Mouse (Mus musculus): Measurements from ENCODE around the gene Zfp341. TPM values are rescaled to one million over a fixed set of nuclear protein-coding genes. Genes with fewer than 3 reads are reported as not detected.

Gene Zfp341
- polyA plus RNA-seq, 1 experiment = 3.4 TPM

DNA sequence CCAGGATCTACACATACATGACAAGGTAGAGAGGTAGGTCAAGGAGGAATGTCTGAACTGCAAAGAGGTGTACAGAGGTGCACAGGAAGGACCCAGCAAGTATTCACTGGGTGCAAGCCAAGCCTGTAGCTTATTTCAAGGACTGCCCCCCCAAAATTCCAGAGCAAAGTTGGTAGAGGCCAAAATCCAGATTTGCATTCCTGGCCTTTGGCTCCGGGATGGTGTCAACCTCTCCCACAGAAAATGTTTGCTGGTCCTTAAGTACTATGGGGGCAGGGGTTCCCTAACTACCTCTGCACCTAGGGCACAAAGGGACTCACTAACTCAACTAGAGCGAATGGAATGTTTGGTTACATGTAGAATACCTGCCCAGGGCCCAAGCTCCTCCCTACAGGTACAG is 45.3 kb upstream of the Zfp341 start:
- Histone ChIP-seq H3K79me2 (ENCODE audit: control insufficient read depth, insufficient read depth) (peaks cover 15% of the 10 kb centered on the region), H3K27me3 (ENCODE audit: control insufficient read depth, insufficient read depth, insufficient read length) (no peaks in the 10 kb centered on the region), H3K4me2 (ENCODE audit: low read depth) (peak overlapping the region; percentile 84), H3K36me3 (ENCODE audit: control insufficient read depth, insufficient read depth) (peaks cover 5% of the 10 kb centered on the region), H3ac (ENCODE audit: control insufficient read depth, insufficient read length) (no peak overlapping the region), H3K4me3 (peak overlapping the region; percentile 49)
- TF ChIP-seq TCF3 (IDR thresholded peaks at IDR 0.05; ENCODE audit: insufficient read length, low read depth) (no peak), MAX (IDR thresholded peaks at IDR 0.05; ENCODE audit: low read depth) (no peak), CEBPB (IDR thresholded peaks at IDR 0.05; ENCODE audit: insufficient read depth, poor library complexity, severe bottlenecking) (no peak), TCF12 (IDR thresholded peaks at IDR 0.05; ENCODE audit: insufficient read depth, poor library complexity, severe bottlenecking) (no peak), POLR2AphosphoS2 (IDR thresholded peaks at IDR 0.05; ENCODE audit: insufficient read length, low read depth) (no peak), SRF (IDR thresholded peaks at IDR 0.05; ENCODE audit: control insufficient read depth, insufficient read length, low read depth) (no peak), REST (IDR thresholded peaks at IDR 0.05; ENCODE audit: insufficient read depth, insufficient read length) (no peak), MYOG (IDR thresholded peaks at IDR 0.05; ENCODE audit: control insufficient read depth in 1 of 3, insufficient read depth in 1 of 3, insufficient read length in 2 of 3, low read depth in 2 of 3) (no peak)

DNA sequence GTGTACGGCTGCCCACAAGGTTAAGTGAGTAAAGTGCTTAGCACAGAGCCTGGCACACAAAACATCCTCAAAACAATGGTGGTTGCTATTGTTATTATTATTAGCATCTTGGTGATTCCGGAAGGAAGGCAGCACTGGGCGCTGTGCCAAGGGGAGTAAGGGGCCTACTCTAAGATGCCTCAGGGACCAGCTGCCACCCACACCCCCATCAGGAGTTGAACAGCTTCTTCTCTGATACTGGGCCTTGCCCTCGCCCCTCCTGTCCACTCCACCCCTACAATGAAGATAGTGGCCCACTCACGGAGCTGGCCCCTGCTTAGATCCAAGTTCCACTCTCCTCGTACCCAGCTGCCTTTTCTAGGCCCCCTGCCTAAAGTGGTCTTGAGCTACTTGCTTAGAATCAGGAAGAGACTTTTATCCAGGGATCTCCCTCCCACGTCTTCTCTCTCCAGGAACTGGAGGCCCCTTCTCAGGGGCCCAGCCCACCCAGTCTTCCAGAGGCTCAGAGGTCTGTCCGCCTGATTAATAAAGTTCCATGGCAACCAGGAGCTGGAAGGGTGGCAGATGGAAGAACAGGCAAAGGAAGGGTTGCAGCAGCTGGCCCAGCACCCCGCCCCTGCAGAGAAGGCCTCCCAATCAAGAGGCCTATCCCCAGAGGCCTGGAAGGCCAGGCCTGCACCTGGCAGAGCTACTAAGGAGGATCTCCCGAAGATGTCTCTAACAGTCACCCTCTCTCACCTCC is 44.6 kb upstream of the Zfp341 start:
- H3K36me3 ChIP-seq (ENCODE audit: control insufficient read depth, insufficient read depth) = no peaks in the 10 kb centered on the region
- no peaks in the 10 kb centered on the region for H3K27me3 ChIP-seq (ENCODE audit: control insufficient read depth, insufficient read depth, insufficient read length)
- H3K79me2 ChIP-seq (ENCODE audit: control insufficient read depth, insufficient read depth) = peaks cover 15% of the 10 kb centered on the region
- peak overlapping the region; percentile 49 for H3K4me3 ChIP-seq
- TF ChIP-seq MYOG (IDR thresholded peaks at IDR 0.05; ENCODE audit: control insufficient read depth in 1 of 3, insufficient read depth in 1 of 3, insufficient read length in 2 of 3, low read depth in 2 of 3) = peak in 2 of 3 experiments; percentile 24 to 48
- no peak for TF ChIP-seq POLR2AphosphoS2 (IDR thresholded peaks at IDR 0.05; ENCODE audit: insufficient read length, low read depth)
- peak in 2 of 3 experiments; percentile 42 to 70 for TF ChIP-seq MYOD1 (IDR thresholded peaks at IDR 0.05; ENCODE audit: control insufficient read depth in 1 of 3, insufficient read length in 2 of 3, low read depth in 2 of 3)
- TF ChIP-seq CEBPB (IDR thresholded peaks at IDR 0.05; ENCODE audit: insufficient read depth, poor library complexity, severe bottlenecking) = no peak
- peak overlapping the region; percentile 25 for H3ac ChIP-seq (ENCODE audit: control insufficient read depth, insufficient read length)
- H3K4me2 ChIP-seq (ENCODE audit: low read depth) = peak overlapping the region; percentile 84

DNA sequence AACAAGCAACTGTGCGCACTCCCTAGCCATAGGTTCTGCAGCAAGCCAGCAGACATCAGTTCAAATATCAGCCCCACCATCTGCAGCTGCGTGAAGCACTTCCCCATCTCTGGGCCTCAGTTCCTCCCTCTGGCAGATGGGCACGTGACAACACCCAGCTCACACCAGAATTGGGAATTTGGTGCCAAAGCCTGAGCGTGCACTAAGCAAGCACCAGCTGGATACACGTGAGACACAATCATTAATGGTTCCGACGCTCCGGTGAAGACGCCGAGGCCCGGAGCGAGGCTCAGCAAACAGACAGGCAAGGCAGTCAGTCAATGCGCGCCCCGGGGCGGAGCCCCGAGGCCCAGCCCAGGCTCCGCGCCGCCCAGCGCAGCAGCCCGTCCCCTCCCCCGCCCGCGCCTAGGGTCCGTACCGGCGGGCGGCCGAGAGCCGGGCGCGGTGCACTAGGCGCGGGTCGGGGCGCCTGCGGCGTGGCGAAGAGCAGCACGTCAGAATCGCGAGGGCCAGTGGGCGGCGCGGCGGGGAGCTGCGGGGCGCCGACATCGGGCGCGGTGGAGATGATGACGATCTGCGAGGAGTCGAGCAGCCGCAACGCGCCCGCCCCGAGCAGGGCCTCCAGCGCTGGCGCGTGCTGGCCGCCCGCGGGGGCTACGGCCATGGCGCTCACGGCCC is 43.9 kb upstream of the Zfp341 start:
- TF ChIP-seq TCF3 (IDR thresholded peaks at IDR 0.05; ENCODE audit: insufficient read length, low read depth) (no peak), POLR2A (IDR thresholded peaks at IDR 0.05; ENCODE audit: insufficient read length, low read depth) (peak; percentile 41), POLR2AphosphoS2 (IDR thresholded peaks at IDR 0.05; ENCODE audit: insufficient read length, low read depth) (peak; percentile 17), TCF12 (IDR thresholded peaks at IDR 0.05; ENCODE audit: insufficient read depth, poor library complexity, severe bottlenecking) (no peak), MYOD1 (IDR thresholded peaks at IDR 0.05; ENCODE audit: control insufficient read depth in 1 of 3, insufficient read length in 2 of 3, low read depth in 2 of 3) (peak in 1 of 3 experiments; percentile 3), SRF (IDR thresholded peaks at IDR 0.05; ENCODE audit: control insufficient read depth, insufficient read length, low read depth) (peak; percentile 31), E2F4 (IDR thresholded peaks at IDR 0.05; ENCODE audit: insufficient read depth) (no peak), USF1 (IDR thresholded peaks at IDR 0.05; ENCODE audit: low read depth) (peak; percentile 94), MYOG (IDR thresholded peaks at IDR 0.05; ENCODE audit: control insufficient read depth in 1 of 3, insufficient read depth in 1 of 3, insufficient read length in 2 of 3, low read depth in 2 of 3) (no peak)
- peak overlapping the region; percentile 25 for H3ac ChIP-seq (ENCODE audit: control insufficient read depth, insufficient read length)
- no peaks in the 10 kb centered on the region for H3K36me3 ChIP-seq (ENCODE audit: control insufficient read depth, insufficient read depth)
- peaks cover 15% of the 10 kb centered on the region for H3K79me2 ChIP-seq (ENCODE audit: control insufficient read depth, insufficient read depth)
- peak overlapping the region; percentile 49 for H3K4me3 ChIP-seq
- no peaks in the 10 kb centered on the region for H3K27me3 ChIP-seq (ENCODE audit: control insufficient read depth, insufficient read depth, insufficient read length)
- H3K4me2 ChIP-seq (ENCODE audit: low read depth) = peak overlapping the region; percentile 84

DNA sequence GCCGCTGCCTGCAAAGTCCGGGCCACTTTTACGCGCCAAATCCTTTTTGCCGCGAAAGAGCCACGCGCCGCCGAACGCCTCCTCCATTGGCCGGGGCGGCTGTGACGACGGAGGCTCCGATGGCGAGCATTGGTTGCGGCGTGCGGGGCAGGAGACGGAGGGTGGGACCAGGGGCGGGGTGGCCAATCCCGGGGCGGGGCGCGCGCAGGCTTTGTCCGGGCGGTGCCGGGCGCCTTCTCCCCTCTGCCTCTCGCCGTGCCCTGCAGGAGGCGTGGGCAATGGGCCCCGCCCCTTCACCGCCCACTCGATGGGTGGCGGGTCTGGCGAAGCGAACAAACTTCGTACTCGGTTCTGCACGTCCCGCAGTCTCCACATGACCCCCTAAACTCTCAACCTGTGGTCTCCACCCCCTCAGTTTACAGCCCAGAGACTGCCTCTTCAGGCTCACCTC is 43.2 kb upstream of the Zfp341 start, which contains the start of gene E2f1:
Gene E2f1 (minus strand): TSS at position 57 of the 451 bp plus-strand sequence.
- H3ac ChIP-seq (ENCODE audit: control insufficient read depth, insufficient read length) = peak within 1 kb of the TSS; percentile 25
- H3K4me3 ChIP-seq = peak within 1 kb of the TSS; percentile 49
- H3K4me2 ChIP-seq (ENCODE audit: low read depth) = peak within 1 kb of the TSS; percentile 99
- peaks cover 15% of the 10 kb centered on the region for H3K79me2 ChIP-seq (ENCODE audit: control insufficient read depth, insufficient read depth)
- H3K36me3 ChIP-seq (ENCODE audit: control insufficient read depth, insufficient read depth) = no peaks in the 10 kb centered on the region
- no peaks in the 10 kb centered on the region for H3K27me3 ChIP-seq (ENCODE audit: control insufficient read depth, insufficient read depth, insufficient read length)
- TF ChIP-seq POLR2AphosphoS2 (IDR thresholded peaks at IDR 0.05; ENCODE audit: insufficient read length, low read depth) (peak; percentile 34), POLR2A (IDR thresholded peaks at IDR 0.05; ENCODE audit: insufficient read length, low read depth) (peak; percentile 66), SRF (IDR thresholded peaks at IDR 0.05; ENCODE audit: control insufficient read depth, insufficient read length, low read depth) (no peak), USF1 (IDR thresholded peaks at IDR 0.05; ENCODE audit: low read depth) (peak; percentile 77), E2F4 (IDR thresholded peaks at IDR 0.05; ENCODE audit: insufficient read depth) (peak; percentile 88), MYOG (IDR thresholded peaks at IDR 0.05; ENCODE audit: control insufficient read depth in 1 of 3, insufficient read depth in 1 of 3, insufficient read length in 2 of 3, low read depth in 2 of 3) (peak in 1 of 3 experiments; percentile 3)

DNA sequence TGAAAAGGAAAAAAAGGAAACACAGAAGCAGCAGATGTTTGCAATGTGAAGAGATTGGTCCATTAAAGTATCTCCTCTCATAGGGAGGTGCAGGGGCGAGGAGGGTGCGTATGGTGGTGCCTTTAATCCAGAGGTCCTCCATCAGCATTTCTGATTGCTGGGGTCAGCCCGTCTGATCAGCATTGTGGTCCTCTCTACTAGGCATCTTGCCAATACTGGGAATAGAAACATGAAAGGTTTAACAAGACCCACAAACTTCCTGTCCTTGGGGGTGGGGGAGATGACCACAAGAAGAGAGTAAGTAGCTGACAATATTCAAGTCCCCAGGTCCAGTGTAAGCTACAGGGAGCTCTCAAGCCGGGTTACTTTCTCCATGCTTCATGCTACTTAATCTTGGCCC is 42.4 kb upstream of the Zfp341 start:
- H3K36me3 ChIP-seq (ENCODE audit: control insufficient read depth, insufficient read depth) = no peaks in the 10 kb centered on the region
- H3K4me3 ChIP-seq = peak overlapping the region; percentile 49
- H3K27me3 ChIP-seq (ENCODE audit: control insufficient read depth, insufficient read depth, insufficient read length) = no peaks in the 10 kb centered on the region
- H3K79me2 ChIP-seq (ENCODE audit: control insufficient read depth, insufficient read depth) = peaks cover 15% of the 10 kb centered on the region
- peak overlapping the region; percentile 99 for H3K4me2 ChIP-seq (ENCODE audit: low read depth)
- no peak overlapping the region for H3ac ChIP-seq (ENCODE audit: control insufficient read depth, insufficient read length)
- no peak for TF ChIP-seq REST (IDR thresholded peaks at IDR 0.05; ENCODE audit: insufficient read depth, insufficient read length)
- no peak for TF ChIP-seq CEBPB (IDR thresholded peaks at IDR 0.05; ENCODE audit: insufficient read depth, poor library complexity, severe bottlenecking)
- TF ChIP-seq USF1 (IDR thresholded peaks at IDR 0.05; ENCODE audit: low read depth) = no peak
- no peak for TF ChIP-seq MYOD1 (IDR thresholded peaks at IDR 0.05; ENCODE audit: control insufficient read depth in 1 of 3, insufficient read length in 2 of 3, low read depth in 2 of 3)
- no peak for TF ChIP-seq TCF12 (IDR thresholded peaks at IDR 0.05; ENCODE audit: insufficient read depth, poor library complexity, severe bottlenecking)
- no peak for TF ChIP-seq E2F4 (IDR thresholded peaks at IDR 0.05; ENCODE audit: insufficient read depth)
- TF ChIP-seq MAX (IDR thresholded peaks at IDR 0.05; ENCODE audit: low read depth) = no peak
- TF ChIP-seq SRF (IDR thresholded peaks at IDR 0.05; ENCODE audit: control insufficient read depth, insufficient read length, low read depth) = no peak
- no peak for TF ChIP-seq TCF3 (IDR thresholded peaks at IDR 0.05; ENCODE audit: insufficient read length, low read depth)
- no peak for TF ChIP-seq POLR2AphosphoS2 (IDR thresholded peaks at IDR 0.05; ENCODE audit: insufficient read length, low read depth)
- TF ChIP-seq MYOG (IDR thresholded peaks at IDR 0.05; ENCODE audit: control insufficient read depth in 1 of 3, insufficient read depth in 1 of 3, insufficient read length in 2 of 3, low read depth in 2 of 3) = no peak
- no peak for TF ChIP-seq POLR2A (IDR thresholded peaks at IDR 0.05; ENCODE audit: insufficient read length, low read depth)

Measured in myocyte (in vitro differentiated cells).